Mouse (Mus musculus): ENCODE results near the gene Rnf213. TPM values are rescaled to one million over a fixed set of nuclear protein-coding genes. Genes with fewer than 3 reads are reported as not detected.
"Not testable (repeated sequence)": the region's sequence is repeated elsewhere in the genome, so short reads cannot be mapped to it uniquely, and the experiment has no call there.

Gene Rnf213
- polyA plus RNA-seq, 1 experiment from 2014 or later = 3.1 TPM

- no peak overlapping the region for H3K4me2 ChIP-seq (ENCODE audit: low read depth, severe bottlenecking)
- H3K9me3 ChIP-seq (ENCODE audit: control insufficient read depth, low read length) = no peaks in the 10 kb centered on the region
- 0 out of 2 replicates have a peak, but pooled peaks cover 4% of the 10 kb centered on the region for H3K4me1 ChIP-seq (ENCODE audit: control insufficient read depth, insufficient read depth, low read length)
- no peak overlapping the region for H3K4me3 ChIP-seq (ENCODE audit: low read depth, low read length)
- WGBS = 90% methylated on average over 4 of the region's 4 CpGs
- DNase-seq (ENCODE audit: low spot score) (no peak), ATAC-seq (ENCODE audit: insufficient number of reproducible peaks, low FRiP score, low TSS enrichment, low read depth) (no peak)
- H3K27me3 ChIP-seq (ENCODE audit: control insufficient read depth, insufficient read depth, low read length) = 0 out of 2 replicates have a peak, but pooled peaks cover 3% of the 10 kb centered on the region
- H3K9ac ChIP-seq (ENCODE audit: low read length) = no peak overlapping the region
- H3K27ac ChIP-seq (replicated peaks; ENCODE audit: low read depth, low read length) = no peak overlapping the region
- no peaks in the 10 kb centered on the region for H3K36me3 ChIP-seq (ENCODE audit: control insufficient read depth, insufficient read depth, low read length)
Measured at GRCm38 (mm10) chr11:119384904-119385303, 8.0 kb upstream of the Rnf213 start.

- Histone ChIP-seq H3K9me3 (ENCODE audit: control insufficient read depth, low read length) (no peaks in the 10 kb centered on the region), H3K4me1 (ENCODE audit: control insufficient read depth, insufficient read depth, low read length) (0 out of 2 replicates have a peak, but pooled peaks cover 4% of the 10 kb centered on the region), H3K4me2 (ENCODE audit: low read depth, severe bottlenecking) (no peak overlapping the region), H3K27ac (replicated peaks; ENCODE audit: low read depth, low read length) (no peak overlapping the region), H3K9ac (ENCODE audit: low read length) (no peak overlapping the region), H3K27me3 (ENCODE audit: control insufficient read depth, insufficient read depth, low read length) (peaks cover 7% of the 10 kb centered on the region), H3K4me3 (ENCODE audit: low read depth, low read length) (no peak overlapping the region), H3K36me3 (ENCODE audit: control insufficient read depth, insufficient read depth, low read length) (no peaks in the 10 kb centered on the region)
- DNase-seq (ENCODE audit: low spot score) = no peak
- 93% methylated on average over 5 of the region's 5 CpGs for WGBS
- no peak for ATAC-seq (ENCODE audit: insufficient number of reproducible peaks, low FRiP score, low TSS enrichment, low read depth)
Measured at GRCm38 (mm10) chr11:119386306-119386705, 6.6 kb upstream of the Rnf213 start.

- H3K4me3 ChIP-seq (ENCODE audit: low read depth, low read length); DNase-seq (ENCODE audit: low spot score); ATAC-seq (ENCODE audit: insufficient number of reproducible peaks, low FRiP score, low TSS enrichment, low read depth); H3K9me3 ChIP-seq (ENCODE audit: control insufficient read depth, low read length); H3K4me1 ChIP-seq (ENCODE audit: control insufficient read depth, insufficient read depth, low read length); H3K36me3 ChIP-seq (ENCODE audit: control insufficient read depth, insufficient read depth, low read length); H3K4me2 ChIP-seq (ENCODE audit: low read depth, severe bottlenecking); H3K27ac ChIP-seq (replicated peaks; ENCODE audit: low read depth, low read length); H3K9ac ChIP-seq (ENCODE audit: low read length): not testable (repeated sequence)
- WGBS = 9% methylated on average over 3 of the region's 3 CpGs
- H3K27me3 ChIP-seq (ENCODE audit: control insufficient read depth, insufficient read depth, low read length) = peaks cover 17% of the 10 kb centered on the region
Measured at GRCm38 (mm10) chr11:119387273-119387672, 5.6 kb upstream of the Rnf213 start.

- Histone ChIP-seq H3K4me1 (ENCODE audit: control insufficient read depth, insufficient read depth, low read length) (peaks cover 11% of the 10 kb centered on the region), H3K4me2 (ENCODE audit: low read depth, severe bottlenecking) (peak overlapping the region; percentile 98), H3K4me3 (ENCODE audit: low read depth, low read length) (peak overlapping the region; percentile 64), H3K27me3 (ENCODE audit: control insufficient read depth, insufficient read depth, low read length) (peaks cover 26% of the 10 kb centered on the region), H3K9ac (ENCODE audit: low read length) (peak overlapping the region; percentile 50), H3K36me3 (ENCODE audit: control insufficient read depth, insufficient read depth, low read length) (no peaks in the 10 kb centered on the region), H3K9me3 (ENCODE audit: control insufficient read depth, low read length) (no peaks in the 10 kb centered on the region), H3K27ac (replicated peaks; ENCODE audit: low read depth, low read length) (no peak overlapping the region)
- no peak for ATAC-seq (ENCODE audit: insufficient number of reproducible peaks, low FRiP score, low TSS enrichment, low read depth)
- peak; percentile 82 for DNase-seq (ENCODE audit: low spot score)
- under 1% methylated on average over 35 of the region's 35 CpGs for WGBS
Measured at GRCm38 (mm10) chr11:119389851-119390270, 3.0 kb upstream of the Rnf213 start.

GRCm38 (mm10) chr11:119390271-119391231 lies 2.3 kb upstream of the Rnf213 start:
- Histone ChIP-seq H3K4me1 (ENCODE audit: control insufficient read depth, insufficient read depth, low read length) (peaks cover 11% of the 10 kb centered on the region), H3K4me2 (ENCODE audit: low read depth, severe bottlenecking) (peak overlapping the region; percentile 98), H3K9me3 (ENCODE audit: control insufficient read depth, low read length) (no peaks in the 10 kb centered on the region), H3K4me3 (ENCODE audit: low read depth, low read length) (peak overlapping the region; percentile 64), H3K27ac (replicated peaks; ENCODE audit: low read depth, low read length) (no peak overlapping the region), H3K36me3 (ENCODE audit: control insufficient read depth, insufficient read depth, low read length) (no peaks in the 10 kb centered on the region), H3K27me3 (ENCODE audit: control insufficient read depth, insufficient read depth, low read length) (peaks cover 28% of the 10 kb centered on the region), H3K9ac (ENCODE audit: low read length) (peak overlapping the region; percentile 50)
- 2% methylated on average over 53 of the region's 53 CpGs for WGBS
- DNase-seq (ENCODE audit: low spot score) (peak; percentile 61), ATAC-seq (ENCODE audit: insufficient number of reproducible peaks, low FRiP score, low TSS enrichment, low read depth) (no peak)

GRCm38 (mm10) chr11:119391386-119392000 lies 1.4 kb upstream of the Rnf213 start:
- H3K9ac ChIP-seq (ENCODE audit: low read length) = no peak overlapping the region
- no peaks in the 10 kb centered on the region for H3K36me3 ChIP-seq (ENCODE audit: control insufficient read depth, insufficient read depth, low read length)
- peaks cover 11% of the 10 kb centered on the region for H3K4me1 ChIP-seq (ENCODE audit: control insufficient read depth, insufficient read depth, low read length)
- no peak overlapping the region for H3K4me3 ChIP-seq (ENCODE audit: low read depth, low read length)
- DNase-seq (ENCODE audit: low spot score) (no peak), ATAC-seq (ENCODE audit: insufficient number of reproducible peaks, low FRiP score, low TSS enrichment, low read depth) (no peak)
- WGBS = 39% methylated on average over 7 of the region's 7 CpGs
- H3K9me3 ChIP-seq (ENCODE audit: control insufficient read depth, low read length) = no peaks in the 10 kb centered on the region
- peaks cover 32% of the 10 kb centered on the region for H3K27me3 ChIP-seq (ENCODE audit: control insufficient read depth, insufficient read depth, low read length)
- H3K4me2 ChIP-seq (ENCODE audit: low read depth, severe bottlenecking) = no peak overlapping the region; the same call in 1 of the 2 replicates
- H3K27ac ChIP-seq (replicated peaks; ENCODE audit: low read depth, low read length) = no peak overlapping the region

- 0 out of 2 replicates have a peak overlapping the region, but pooled peaks have one; percentile 12 for H3K4me3 ChIP-seq (ENCODE audit: low read depth, low read length)
Measured at GRCm38 (mm10) chr11:119392001-119392614, 792 bp upstream of the Rnf213 start.

GRCm38 (mm10) chr11:119393483-119393804 lies 544 bp downstream of the Rnf213 start:
- Histone ChIP-seq H3K4me1 (ENCODE audit: control insufficient read depth, insufficient read depth, low read length) (peaks cover 11% of the 10 kb centered on the region), H3K9ac (ENCODE audit: low read length) (peak overlapping the region; percentile 51), H3K9me3 (ENCODE audit: control insufficient read depth, low read length) (no peaks in the 10 kb centered on the region), H3K4me2 (ENCODE audit: low read depth, severe bottlenecking) (peak overlapping the region; percentile 85; the same call in 1 of the 2 replicates), H3K27me3 (ENCODE audit: control insufficient read depth, insufficient read depth, low read length) (peaks cover 32% of the 10 kb centered on the region), H3K36me3 (ENCODE audit: control insufficient read depth, insufficient read depth, low read length) (no peaks in the 10 kb centered on the region), H3K4me3 (ENCODE audit: low read depth, low read length) (peak overlapping the region; percentile 34), H3K27ac (replicated peaks; ENCODE audit: low read depth, low read length) (no peak overlapping the region)
- ATAC-seq (ENCODE audit: insufficient number of reproducible peaks, low FRiP score, low TSS enrichment, low read depth) (no peak), DNase-seq (ENCODE audit: low spot score) (no peak)
- 28% methylated on average over 7 of the region's 7 CpGs for WGBS

More at GRCm38 (mm10) chr11:119392001-119392614, 792 bp upstream of the Rnf213 start:
- H3K9ac ChIP-seq (ENCODE audit: low read length) = no peak overlapping the region
- H3K36me3 ChIP-seq (ENCODE audit: control insufficient read depth, insufficient read depth, low read length) = no peaks in the 10 kb centered on the region
- H3K4me2 ChIP-seq (ENCODE audit: low read depth, severe bottlenecking) = peak overlapping the region; percentile 85; the same call in 1 of the 2 replicates
- no peak overlapping the region for H3K27ac ChIP-seq (replicated peaks; ENCODE audit: low read depth, low read length)
- DNase-seq (ENCODE audit: low spot score) (peak; percentile 64), ATAC-seq (ENCODE audit: insufficient number of reproducible peaks, low FRiP score, low TSS enrichment, low read depth) (no peak)
- peaks cover 11% of the 10 kb centered on the region for H3K4me1 ChIP-seq (ENCODE audit: control insufficient read depth, insufficient read depth, low read length)
- WGBS = 10% methylated on average over 12 of the region's 12 CpGs
- H3K27me3 ChIP-seq (ENCODE audit: control insufficient read depth, insufficient read depth, low read length) = peaks cover 32% of the 10 kb centered on the region
- no peaks in the 10 kb centered on the region for H3K9me3 ChIP-seq (ENCODE audit: control insufficient read depth, low read length)
